Mouse (Mus musculus) liver, adult 2 months (tissue): ENCODE measurements around the gene 5031439G07Rik. TPM values are rescaled to one million over a fixed set of nuclear protein-coding genes. Genes with fewer than 3 reads are reported as not detected.

Source experiments
- DNase-seq: peaks from one replicate; pipeline ENCODE4 v3.0.0-alpha.2; 2011; ENCODE audit warnings: low read depth, low spot score; ENCODE audit errors: extremely low read depth
- H3K27ac ChIP-seq: fragments of 200-500 bp; replicated peaks from 2 replicates; pipeline ENCODE4 v1.5.1; 2012; ENCODE audit warnings: low read depth, mild to moderate bottlenecking, control low read depth, inconsistent platforms, low read length; ENCODE audit not compliant: insufficient read depth
- H3K27me3 ChIP-seq: fragments of 200-500 bp; 2 replicates; pipeline ENCODE4 v1.6.1; 2012; ENCODE audit warnings: mild to moderate bottlenecking, moderate library complexity, low read length, inconsistent platforms; ENCODE audit not compliant: control insufficient read depth, insufficient read depth
- H3K36me3 ChIP-seq: fragments of 200-500 bp; 2 replicates; pipeline ENCODE4 v1.6.1; 2012; ENCODE audit warnings: low read length, inconsistent platforms; ENCODE audit not compliant: control insufficient read depth, insufficient read depth
- H3K4me1 ChIP-seq: fragments of 200-500 bp; 2 replicates; pipeline ENCODE4 v1.6.1; 2011; ENCODE audit warnings: low read length; ENCODE audit not compliant: control insufficient read depth, insufficient read depth
- H3K4me3 ChIP-seq: fragments of 200-500 bp; 2 replicates; pipeline ENCODE4 v1.5.1; 2011; ENCODE audit warnings: low read depth, mild to moderate bottlenecking, control low read depth, low read length, moderate library complexity; ENCODE audit not compliant: insufficient read depth
- H3K79me2 ChIP-seq: fragments of 200-500 bp; 2 replicates; pipeline ENCODE4 v1.6.1; 2012; ENCODE audit warnings: inconsistent platforms, mild to moderate bottlenecking, low read length, moderate library complexity; ENCODE audit not compliant: control insufficient read depth, insufficient read depth
- H3K9ac ChIP-seq: fragments of 200-500 bp; 2 replicates; pipeline ENCODE4 v1.6.1; 2012; ENCODE audit warnings: low read depth, mild to moderate bottlenecking, control low read depth, inconsistent platforms, low read length
- CTCF ChIP-seq: fragments of 200-500 bp; IDR thresholded peaks from 2 replicates; pipeline ENCODE4 v1.5.1; 2011; ENCODE audit warnings: low read depth, low read length, control low read depth
- POLR2A ChIP-seq: fragments of 200-500 bp; IDR thresholded peaks from 2 replicates; pipeline ENCODE4 v1.6.1; 2011; ENCODE audit warnings: low read length, control low read depth; ENCODE audit not compliant: insufficient read depth; ENCODE audit errors: extremely low read depth
- WGBS: fragments of 180-500 bp; shearing (Covaris S2); methylation state at CpG from one replicate; pipeline ENCODE4 v1.1.7; 2018; 5-methylcytosine and 5-hydroxymethylcytosine counted together
- polyA plus RNA-seq: library from polyadenylated mRNA; depleted of rRNA; stranded (reverse); fragments of >200 nt; gene quantifications from 2 replicates; pipeline ENCODE4 v1.2.3, GENCODE M21; 2012
- total RNA-seq: library from RNA; depleted of rRNA; stranded (reverse); fragments of >200 nt; gene quantifications from 2 replicates; pipeline ENCODE4 v1.2.3, GENCODE M21; 2014

The 5031439G07Rik gene
- total and polyA plus RNA-seq, 2 experiments, result 9.0 to 9.8 TPM

GRCm38 (mm10) chr15:84995967-84996366 is 7.6 kb upstream of the 5031439G07Rik start:
- Histone ChIP-seq H3K4me3 (no peak overlapping the region), H3K79me2 (no peaks in the 10 kb centered on the region), H3K27me3 (no peaks in the 10 kb centered on the region), H3K9ac (no peak overlapping the region), H3K4me1 (no peaks in the 10 kb centered on the region), H3K36me3 (no peaks in the 10 kb centered on the region), H3K27ac (no peak overlapping the region)
- TF ChIP-seq CTCF (peak; percentile 87), POLR2A (no peak)
- peak; percentile 49 for DNase-seq
- WGBS, result 0% methylated on average over 1 of the region's 1 CpGs

- no peak overlapping the region for H3K4me3 ChIP-seq
- H3K9ac ChIP-seq, result no peak overlapping the region
- H3K27ac ChIP-seq, result 0 out of 2 replicates have a peak overlapping the region, but pooled peaks have one; percentile 7
- no peaks in the 10 kb centered on the region for H3K79me2 ChIP-seq
- no peaks in the 10 kb centered on the region for H3K27me3 ChIP-seq
- TF ChIP-seq CTCF, result no peak
- no peaks in the 10 kb centered on the region for H3K36me3 ChIP-seq
- H3K4me1 ChIP-seq, result no peaks in the 10 kb centered on the region
- DNase-seq, result peak; percentile 25
- WGBS, result 66% methylated on average over 6 of the region's 6 CpGs
Measured at GRCm38 (mm10) chr15:84995041-84995440, 6.7 kb upstream of the 5031439G07Rik start.

DNA sequence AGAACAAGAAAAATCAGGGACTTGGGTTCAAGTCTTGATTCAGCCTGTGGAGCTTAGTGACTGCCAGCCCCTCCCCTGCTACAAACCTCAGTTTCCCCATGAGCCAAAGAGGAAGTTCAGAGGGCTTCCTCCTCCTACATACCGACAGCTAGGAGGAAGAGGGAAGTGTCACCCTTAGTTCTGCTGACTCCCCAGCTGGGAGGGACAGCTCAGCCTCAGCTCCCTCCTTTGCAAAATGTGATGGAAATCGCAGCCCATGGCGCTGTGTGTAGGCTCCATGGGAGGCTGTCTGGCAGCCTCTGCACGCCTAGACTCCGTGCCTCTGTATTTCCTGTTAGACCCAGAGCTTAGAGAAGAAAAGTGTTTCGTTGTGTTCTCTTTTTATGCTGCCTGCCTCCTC is 6.1 kb upstream of the 5031439G07Rik start:
- Histone ChIP-seq H3K4me1 (no peaks in the 10 kb centered on the region), H3K4me3 (no peak overlapping the region), H3K9ac (no peak overlapping the region), H3K27me3 (no peaks in the 10 kb centered on the region), H3K27ac (no peak overlapping the region), H3K36me3 (no peaks in the 10 kb centered on the region), H3K79me2 (no peaks in the 10 kb centered on the region)
- DNase-seq, result peak; percentile 36
- WGBS, result 55% methylated on average over 6 of the region's 6 CpGs
- TF ChIP-seq POLR2A (no peak), CTCF (no peak)

DNA sequence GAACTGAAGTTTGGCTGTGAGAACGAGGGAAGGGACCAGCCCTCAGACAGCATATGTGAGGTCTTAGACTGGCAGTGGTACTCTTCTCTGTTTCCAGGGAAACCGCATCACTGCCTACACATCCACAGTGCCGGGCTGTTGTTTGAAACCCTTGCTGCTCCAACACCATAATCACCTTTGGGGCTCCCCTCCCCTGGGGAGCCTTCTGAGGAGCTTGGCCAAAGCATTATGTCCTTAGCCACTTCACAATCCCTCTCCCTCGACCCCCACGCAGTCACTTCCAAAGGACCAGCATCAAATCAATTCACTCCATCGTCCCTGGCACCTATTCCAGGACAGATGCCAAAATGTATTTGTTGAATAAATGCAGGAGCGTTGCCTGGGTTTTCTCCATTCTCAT is 1.4 kb upstream of the 5031439G07Rik start:
- DNase-seq, result no peak
- 57% methylated on average over 7 of the region's 7 CpGs for WGBS
- Histone ChIP-seq H3K27ac (no peak overlapping the region), H3K4me1 (peaks cover 6% of the 10 kb centered on the region), H3K4me3 (no peak overlapping the region), H3K36me3 (no peaks in the 10 kb centered on the region), H3K79me2 (peaks cover 21% of the 10 kb centered on the region), H3K27me3 (no peaks in the 10 kb centered on the region), H3K9ac (no peak overlapping the region)
- TF ChIP-seq POLR2A (no peak), CTCF (no peak)

GRCm38 (mm10) chr15:84989098-84989497 is 747 bp upstream of the 5031439G07Rik start:
- Histone ChIP-seq H3K4me1 (peaks cover 6% of the 10 kb centered on the region), H3K27me3 (no peaks in the 10 kb centered on the region), H3K4me3 (no peak overlapping the region), H3K9ac (no peak overlapping the region), H3K79me2 (peaks cover 21% of the 10 kb centered on the region), H3K36me3 (no peaks in the 10 kb centered on the region), H3K27ac (no peak overlapping the region)
- TF ChIP-seq CTCF (no peak), POLR2A (no peak)
- DNase-seq, result no peak
- WGBS, result 97% methylated on average over 3 of the region's 3 CpGs

DNA sequence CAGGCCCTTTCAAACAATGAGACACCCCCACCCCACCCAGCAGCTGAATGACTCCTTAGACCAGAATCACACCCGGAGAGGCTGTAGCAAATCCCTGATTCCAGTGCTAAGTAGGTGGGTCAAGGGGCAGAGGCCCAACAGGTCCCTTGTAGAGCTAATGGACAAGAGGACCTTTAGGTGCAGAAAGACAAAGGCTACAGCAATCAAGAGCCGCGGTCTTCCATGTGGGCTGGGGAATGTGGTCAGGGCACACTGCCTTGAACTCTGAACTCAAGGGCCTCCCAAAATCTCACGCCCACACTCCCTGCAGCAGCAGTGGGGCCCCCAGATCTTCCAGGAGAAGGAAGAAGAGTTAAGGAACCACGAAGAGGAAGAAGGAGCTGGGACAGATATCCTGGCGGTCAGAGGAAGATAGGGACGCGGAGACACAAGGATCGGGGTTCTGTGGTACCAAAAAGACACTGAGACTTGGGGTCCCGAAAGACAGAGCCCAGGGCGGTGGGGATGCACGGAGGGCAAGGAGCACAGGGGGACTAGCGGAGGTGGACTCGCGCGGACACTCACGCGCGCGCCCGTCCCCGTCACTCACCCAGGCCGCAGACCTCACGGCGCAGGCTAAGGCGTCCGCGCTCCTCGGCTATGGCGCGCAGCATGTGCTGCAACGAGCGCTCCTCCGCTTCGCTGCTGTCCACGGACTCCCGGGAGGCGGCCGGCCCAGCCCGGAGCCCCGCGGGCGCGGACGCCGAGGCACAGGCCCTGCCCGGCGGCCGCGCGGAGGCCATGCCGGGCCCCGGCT is 1.1 kb downstream of the 5031439G07Rik start:
- no peak for TF ChIP-seq CTCF
- no peak for TF ChIP-seq POLR2A
- Histone ChIP-seq H3K9ac (peak overlapping the region; percentile 95), H3K79me2 (peaks cover 21% of the 10 kb centered on the region), H3K4me1 (peaks cover 11% of the 10 kb centered on the region), H3K4me3 (peak overlapping the region; percentile 86), H3K36me3 (no peaks in the 10 kb centered on the region), H3K27me3 (no peaks in the 10 kb centered on the region), H3K27ac (peak overlapping the region; percentile 37)
- WGBS, result under 1% methylated on average over 50 of the region's 53 CpGs
- peak; percentile 43 for DNase-seq
